Mouse (Mus musculus): Measurements from ENCODE around the gene Dock10. TPM values are rescaled to one million over a fixed set of nuclear protein-coding genes. Genes with fewer than 3 reads are reported as not detected.
"Not testable (repeated sequence)": the region's sequence is repeated elsewhere in the genome, so short reads cannot be mapped to it uniquely, and the experiment has no call there.

Dock10 gene
- total RNA-seq (2022), result 1 to 10 TPM; 3.5 to 4.8 (median 4.3) TPM

DNA sequence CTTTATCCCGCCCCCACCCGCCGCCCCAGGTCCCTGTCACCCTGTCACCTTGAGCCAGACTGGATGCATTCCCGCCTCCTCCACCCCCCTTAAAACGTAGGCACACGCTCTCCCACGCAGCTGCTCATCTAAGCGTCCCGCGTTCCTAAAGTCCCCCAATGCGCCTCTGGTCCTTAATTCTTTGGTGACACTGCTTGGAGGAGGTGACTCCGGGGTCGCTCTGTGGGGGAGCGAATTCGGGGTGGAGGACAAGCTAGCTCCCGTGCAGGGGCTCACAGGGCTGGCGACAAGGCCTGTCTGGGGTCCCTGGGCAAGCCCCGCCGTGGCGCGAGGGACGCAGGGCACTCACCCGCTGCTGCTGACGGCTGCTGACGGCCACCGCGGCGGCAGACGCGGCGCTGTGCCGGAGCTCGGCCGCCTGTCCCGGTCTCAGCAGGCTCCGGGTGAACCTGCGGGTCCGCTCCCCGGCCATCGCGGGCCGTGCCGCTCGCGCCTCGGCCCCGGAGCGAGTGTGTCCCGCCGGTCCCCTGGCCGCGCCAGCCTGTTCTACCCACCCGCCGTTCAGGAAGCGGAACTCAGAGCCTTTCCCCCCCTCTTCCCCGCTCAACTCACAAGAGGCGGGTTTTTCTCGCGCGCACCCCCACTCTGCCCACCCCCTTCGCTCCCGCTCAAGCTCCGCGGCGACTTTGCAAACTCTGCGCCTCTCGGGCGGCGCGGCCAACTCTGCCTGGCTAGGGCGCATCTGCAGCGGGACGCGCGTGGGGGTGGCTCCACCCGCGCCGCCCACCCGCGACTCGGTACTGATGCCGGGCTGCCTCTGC is at the start of gene Dock10:
Gene Dock10 (minus strand): TSS at position 551 of the 821 bp plus-strand sequence.
- DNase-seq (ENCODE audit: low spot score), result no peak

DNA sequence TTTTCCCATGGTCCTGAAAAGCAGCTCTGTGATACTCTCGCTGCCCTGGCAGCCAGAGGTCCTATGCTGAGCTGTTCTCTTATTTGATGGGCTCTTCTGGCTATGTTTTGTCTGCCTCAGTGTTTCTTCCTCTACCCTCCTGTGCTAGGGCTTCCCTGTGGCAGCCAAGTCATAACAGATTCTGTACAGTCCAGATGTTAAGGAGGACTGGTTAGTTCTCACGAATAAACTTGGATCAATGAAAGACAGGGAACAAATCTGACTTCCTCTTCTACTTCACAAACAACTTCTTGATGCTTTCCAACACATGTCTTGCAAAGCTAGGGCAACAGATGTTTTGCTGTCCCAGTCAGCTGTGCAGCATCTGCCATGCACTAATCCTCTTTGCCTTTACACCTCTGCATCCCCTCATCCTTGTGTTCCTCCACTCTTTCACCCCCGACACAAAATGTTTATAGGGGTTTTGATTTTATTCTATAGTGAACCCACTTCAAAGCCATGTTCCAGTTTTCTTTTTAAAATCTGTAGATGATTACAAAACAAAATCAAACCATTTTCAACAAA is 48.6 kb upstream of the Dock10 start:
- DNase-seq (ENCODE audit: low spot score), result no peak

- DNase-seq (ENCODE audit: low spot score), result no peak
Observed at GRCm38 (mm10) chr1:80802023-80802422, 43.7 kb upstream of the Dock10 start.

- DNase-seq (ENCODE audit: low spot score), result no peak
Observed at GRCm38 (mm10) chr1:80785066-80785779, 26.9 kb upstream of the Dock10 start.

DNA sequence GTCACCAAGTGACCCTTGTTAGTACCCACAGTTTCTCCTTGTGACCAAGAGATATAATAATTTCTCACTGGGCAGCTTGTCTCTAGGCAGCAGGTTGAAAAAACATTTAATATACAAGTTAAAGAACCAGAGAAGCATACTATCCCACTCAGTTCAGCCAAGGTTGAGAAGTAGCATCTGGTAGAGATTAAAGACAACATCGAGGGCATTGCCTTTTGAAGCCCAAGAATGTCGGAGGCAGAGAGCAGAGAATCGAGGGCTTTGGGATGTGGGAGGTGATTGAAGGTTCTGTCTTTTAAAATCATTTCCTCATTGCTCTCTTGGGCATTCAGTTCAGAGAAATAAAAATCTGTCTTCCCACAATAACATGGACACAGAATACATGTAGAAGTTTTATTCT is 25.8 kb upstream of the Dock10 start:
- DNase-seq (ENCODE audit: low spot score), result no peak

DNA sequence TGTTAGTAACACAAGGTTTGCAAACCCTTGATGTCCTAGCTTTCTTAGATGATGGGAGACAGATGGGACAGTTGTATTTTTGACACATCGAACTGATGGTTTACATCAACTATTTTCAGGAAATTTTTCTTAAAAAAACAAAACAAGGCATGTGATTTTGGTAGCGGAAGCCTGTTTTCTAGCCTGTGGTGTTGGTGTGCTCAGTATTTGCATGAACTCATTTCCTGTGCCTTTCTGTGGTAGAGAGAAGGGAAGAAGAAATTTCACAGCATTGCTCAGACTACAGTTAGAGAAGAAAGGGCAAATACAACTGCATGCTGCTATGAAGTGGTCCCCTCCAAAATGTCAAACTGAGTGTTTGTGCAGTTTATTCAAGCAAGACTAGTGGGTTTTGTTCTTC is 7.2 kb upstream of the Dock10 start:
- no peak for DNase-seq (ENCODE audit: low spot score)

DNA sequence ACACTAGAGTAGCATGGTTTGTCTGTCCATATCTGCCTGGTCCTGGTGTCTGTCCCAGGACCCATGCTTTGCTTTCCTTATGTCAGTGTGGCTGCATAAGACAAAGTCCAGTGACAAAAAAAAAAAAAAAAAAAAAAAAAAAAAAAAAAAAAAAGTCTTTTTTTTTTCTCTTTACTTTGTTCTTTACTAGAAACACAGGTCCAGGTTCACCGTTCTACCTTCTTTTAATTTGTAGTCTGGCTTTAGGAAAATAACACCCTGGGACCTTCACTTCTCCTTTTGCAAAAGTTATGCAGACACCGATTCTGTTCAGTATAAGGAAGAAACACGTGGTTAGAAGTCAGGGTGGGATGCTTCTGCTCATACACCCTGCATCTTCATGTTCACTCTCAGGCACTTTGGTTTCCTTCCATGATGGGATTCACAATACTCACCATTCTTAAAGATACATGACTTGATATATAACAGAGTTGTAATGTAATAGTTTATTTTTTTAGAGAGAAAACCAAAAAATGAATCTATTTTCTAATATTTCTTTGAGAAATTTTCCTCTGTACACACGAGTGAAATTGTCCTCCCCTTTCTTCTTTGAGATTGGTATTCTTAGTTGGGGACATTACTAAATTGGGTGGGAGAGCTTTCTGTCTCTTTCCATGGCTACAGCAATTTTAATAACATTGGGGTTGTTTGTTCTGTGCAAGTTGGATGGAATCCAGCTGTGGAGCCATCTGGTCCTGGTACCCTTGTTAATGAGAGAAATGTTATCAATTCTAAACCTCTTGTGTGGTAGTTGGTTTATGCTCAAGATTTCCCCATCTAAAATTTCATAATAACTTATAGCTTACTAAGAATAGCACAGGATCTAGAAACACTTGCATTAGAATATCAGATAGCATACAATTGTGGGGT is 5.0 kb upstream of the Dock10 start:
- DNase-seq (ENCODE audit: low spot score), result no peak

- DNase-seq (ENCODE audit: low spot score), result no peak
Observed at GRCm38 (mm10) chr1:80758798-80759184, 464 bp upstream of the Dock10 start.

- no peak for DNase-seq (ENCODE audit: low spot score)
Observed at GRCm38 (mm10) chr1:80757650-80757976, 714 bp downstream of the Dock10 start.

DNA sequence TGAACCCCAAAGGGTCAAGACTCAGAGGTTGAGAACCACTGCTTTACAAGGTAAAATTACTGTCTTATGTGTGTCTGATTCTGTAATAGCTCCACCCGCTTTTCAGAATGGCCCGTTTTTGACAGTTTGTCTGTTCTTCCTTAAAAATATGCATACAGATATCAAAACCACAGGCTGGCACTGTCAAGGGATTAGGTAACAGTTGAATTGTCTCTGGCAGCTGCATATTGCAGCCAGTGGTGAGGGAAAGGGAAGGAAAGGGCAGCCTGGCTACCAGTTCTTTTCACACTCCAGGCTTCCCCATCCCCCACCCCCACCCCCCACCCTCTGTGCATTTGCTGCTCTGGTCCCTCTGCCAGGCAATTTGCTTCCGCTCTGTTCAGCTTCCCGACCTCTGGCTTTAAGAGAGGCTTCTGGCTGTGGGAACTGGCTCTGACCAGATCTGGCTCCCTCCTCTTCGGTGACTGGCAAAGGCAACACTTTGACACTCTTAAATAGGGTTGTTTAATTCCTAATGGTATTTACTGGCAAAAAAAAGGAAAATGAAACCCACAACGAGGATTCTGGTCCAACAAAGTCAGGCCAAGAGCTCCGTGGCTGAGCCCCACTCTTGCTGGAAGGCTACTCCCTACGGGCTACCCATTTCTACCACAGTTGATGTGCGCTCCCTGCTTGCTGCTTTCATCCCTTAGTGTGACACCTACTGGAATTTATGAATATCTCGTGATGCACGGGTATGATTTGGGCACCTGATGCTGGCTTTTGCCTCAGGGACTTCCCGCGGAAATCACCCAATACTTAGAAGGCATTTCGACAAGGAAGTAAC is 1.3 kb downstream of the Dock10 start:
- DNase-seq (ENCODE audit: low spot score), result no peak

- DNase-seq (ENCODE audit: low spot score), result no peak
Observed at GRCm38 (mm10) chr1:80756060-80756439, 2.3 kb downstream of the Dock10 start.

GRCm38 (mm10) chr1:80755296-80756059 is 2.8 kb downstream of the Dock10 start:
- DNase-seq (ENCODE audit: low spot score), result no peak

DNA sequence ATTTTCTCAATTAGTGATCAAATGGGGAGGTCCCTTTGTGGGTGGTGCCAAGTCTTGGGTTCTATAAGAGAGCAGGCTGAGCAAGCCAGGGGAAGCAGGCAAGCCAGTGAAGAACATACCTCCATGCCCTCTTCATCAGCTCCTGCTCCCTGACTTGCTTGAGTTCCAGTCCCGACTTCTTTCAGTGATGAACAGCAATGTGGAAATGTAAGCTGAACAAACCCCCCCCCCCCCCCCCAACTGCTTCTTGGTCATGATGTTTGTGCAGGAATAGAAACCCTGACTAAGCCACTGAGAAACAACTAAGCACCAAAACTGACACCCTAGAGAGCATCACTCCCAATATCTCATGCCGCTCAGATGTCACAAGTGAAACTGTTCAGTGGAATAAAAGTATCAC is 9.2 kb downstream of the Dock10 start:
- not testable (repeated sequence) for DNase-seq (ENCODE audit: low spot score)

DNA sequence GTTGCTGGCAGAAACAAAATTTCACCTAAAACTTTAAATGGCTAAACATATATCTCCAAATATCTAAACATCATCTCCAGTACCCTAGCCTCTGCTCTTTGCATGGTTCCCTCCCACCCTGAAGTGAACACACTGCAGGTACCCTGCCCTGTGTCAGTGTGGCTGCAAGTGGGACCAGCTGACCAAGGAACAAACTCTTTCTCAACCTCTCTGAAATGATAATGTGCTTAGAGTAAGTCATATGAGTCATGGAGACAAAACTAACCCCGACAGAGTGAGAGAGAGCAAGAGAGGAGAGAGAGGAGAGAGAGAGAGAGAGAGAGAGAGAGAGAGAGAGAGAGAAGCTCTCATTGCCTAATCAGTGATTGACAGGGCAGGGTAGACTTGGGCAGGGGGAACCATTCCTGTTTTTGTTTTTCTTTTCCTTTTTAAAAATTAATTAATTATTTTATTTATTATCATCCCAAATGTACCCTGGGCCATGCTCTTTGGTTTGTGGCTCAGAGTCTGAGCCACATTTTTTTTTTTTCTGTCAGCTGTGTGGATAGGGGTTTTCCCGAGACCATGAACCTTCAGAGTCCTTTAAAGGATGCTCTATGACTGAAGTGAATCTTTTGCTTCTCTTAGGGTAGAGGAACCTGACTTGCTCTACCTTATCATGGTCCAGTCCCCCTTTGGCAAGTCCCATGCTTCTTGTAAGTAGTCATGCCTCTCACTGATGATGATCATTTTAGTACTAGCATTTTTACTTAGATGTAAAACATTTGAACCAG is 11.4 kb downstream of the Dock10 start:
- no peak for DNase-seq (ENCODE audit: low spot score)

- no peak for DNase-seq (ENCODE audit: low spot score)
Observed at GRCm38 (mm10) chr1:80746195-80746594, 12.1 kb downstream of the Dock10 start.

- no peak for DNase-seq (ENCODE audit: low spot score)
Observed at GRCm38 (mm10) chr1:80739472-80739871, 18.9 kb downstream of the Dock10 start.

DNA sequence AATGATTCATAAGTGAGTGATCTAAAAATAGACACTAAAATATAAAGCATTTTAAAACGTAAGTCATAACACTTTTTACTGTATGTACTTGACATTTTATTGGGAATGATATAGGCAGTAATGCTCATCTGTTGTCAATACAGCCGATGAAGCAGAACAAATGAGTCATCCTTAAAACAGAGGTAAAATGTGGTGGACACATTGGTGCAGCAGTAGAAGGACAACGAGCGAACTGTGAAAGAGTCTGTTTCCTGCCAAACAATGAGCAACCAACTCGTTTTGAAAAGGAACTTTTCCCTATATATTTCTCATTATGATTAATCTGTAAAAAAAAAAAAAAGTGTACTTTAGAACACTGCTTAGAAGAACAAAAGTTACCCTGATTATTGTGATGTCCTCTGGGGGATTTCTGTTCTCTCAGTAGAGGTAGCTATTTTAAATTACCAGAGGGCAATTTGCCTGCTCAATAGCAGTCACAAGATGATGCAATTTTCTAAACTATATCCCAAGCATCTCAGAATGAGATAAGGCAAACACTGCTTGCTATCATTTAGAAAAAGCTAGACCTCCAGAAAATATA is 20.4 kb downstream of the Dock10 start:
- DNase-seq (ENCODE audit: low spot score), result no peak

GRCm38 (mm10) chr1:80730582-80730981 is 27.7 kb downstream of the Dock10 start:
- DNase-seq (ENCODE audit: low spot score), result no peak

- DNase-seq (ENCODE audit: low spot score), result no peak
Observed at GRCm38 (mm10) chr1:80730174-80730573, 28.2 kb downstream of the Dock10 start.

Data from heart, adult 8-10 months (tissue).